In the genomic region with DNA sequence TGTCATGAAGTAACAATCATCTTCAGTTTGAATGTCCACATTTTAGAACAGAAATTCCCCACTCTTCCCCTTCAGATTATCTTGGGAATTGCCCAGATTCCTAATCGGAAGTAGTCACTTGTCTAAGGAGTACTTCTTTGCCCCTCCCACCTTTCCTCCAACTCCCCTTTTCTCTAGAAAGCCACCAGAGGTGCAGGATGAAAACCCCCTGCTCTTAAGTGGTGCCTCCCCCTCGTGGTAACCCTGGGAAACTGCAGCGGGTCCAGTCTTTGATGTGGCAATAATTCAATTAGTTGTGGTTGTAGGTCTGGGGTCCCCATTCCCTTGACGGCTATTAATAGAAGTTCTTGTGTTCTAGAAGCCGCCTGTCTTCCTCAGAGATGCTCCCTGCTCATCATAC, we compare ENCODE assay signal across 9 mouse cellular contexts.
A peak's percentile ranks its signal among the peaks of the same experiment; 100 is the strongest.
DNase-seq lines count a peak whose midpoint lies in the region; ATAC-seq lines count a peak whose summit lies in the region.
"Had no signal": no experiment of that assay in that cellular context is flagged by ENCODE, and none has a peak within 500 bp of the region (broad histone marks: within the 10 kb centered on the region; RNA-seq: fewer than 3 reads in every experiment).

No protein-coding gene starts in this region.

- H3K9me3 ChIP-seq in neural tube, embryonic 15.5 days (replicated peaks), result no peaks in the 10 kb centered on the region
- H3K9me3 ChIP-seq: lung, embryonic 15.5 days had no signal

- no peak for ATAC-seq in neural tube, embryonic 15.5 days (ENCODE audit: low FRiP score)

- H3K4me2 ChIP-seq in neural tube, embryonic 15.5 days, result no peak overlapping the region
- H3K4me2 ChIP-seq: lung, embryonic 15.5 days had no signal

- intact Hi-C loops in heart, postnatal 14 days (cut with DNase I), result loop anchor here (1.0 to 5.0 kb wide), 2 partner anchors 96 to 159 kb away; no protein-coding TSS in a partner anchor
- intact Hi-C loops in left cerebral cortex, postnatal 36 days (cut with DNase I), result no loop called here

- H3K9ac ChIP-seq in neural tube, embryonic 15.5 days (replicated peaks), result no peak overlapping the region
- H3K9ac ChIP-seq: lung, embryonic 15.5 days had no signal

- no peaks in the 10 kb centered on the region for H3K27me3 ChIP-seq in neural tube, embryonic 15.5 days (replicated peaks)
- H3K27me3 ChIP-seq: lung, embryonic 15.5 days had no signal

- H3K4me1 ChIP-seq in neural tube, embryonic 15.5 days, result no peaks in the 10 kb centered on the region
- H3K4me1 ChIP-seq: lung, embryonic 15.5 days had no signal

- H3K4me3 ChIP-seq in neural tube, embryonic 15.5 days (replicated peaks), result no peak overlapping the region
- H3K4me3 ChIP-seq: lung, embryonic 15.5 days had no signal

- peak; percentile 21 to 29 for DNase-seq in layer of hippocampus, postnatal 10 days (ENCODE audit: low spot score in 2 of 2)
- no peak for DNase-seq in layer of hippocampus, adult 8-10 months (ENCODE audit: low spot score in 2 of 2)
- DNase-seq in ES-CJ7 (ENCODE audit: low read depth, low spot score), result peak; percentile 76
- peak; percentile 33 for DNase-seq in adrenal gland, adult 2 months
- DNase-seq in heart, postnatal 14 days, result peak; percentile 42 to 59
- DNase-seq in retina, postnatal 1 day, result peak; percentile 45
- no peak for DNase-seq in left cerebral cortex, postnatal 36 days (ENCODE audit: low spot score in 2 of 2)

- no peak overlapping the region for H3K27ac ChIP-seq in neural tube, embryonic 15.5 days (replicated peaks)
- H3K27ac ChIP-seq: lung, embryonic 15.5 days had no signal

- H3K36me3 ChIP-seq in neural tube, embryonic 15.5 days, result no peaks in the 10 kb centered on the region
- H3K36me3 ChIP-seq: lung, embryonic 15.5 days had no signal

- 25% methylated on average over 5 of the region's 5 CpGs for WGBS in neural tube, embryonic 15.5 days

Comparison
In these comparisons a context has a peak if more than half of its experiments do, and no peak if none do; other contexts are left out.
1. DNase-seq: peak in layer of hippocampus, postnatal 10 days (2 of 2), ES-CJ7 (single experiment), adrenal gland, adult 2 months (single experiment), heart, postnatal 14 days (2 of 2) and retina, postnatal 1 day (single experiment); none in layer of hippocampus, adult 8-10 months (0 of 2) and left cerebral cortex, postnatal 36 days (0 of 2).